Mouse (Mus musculus) gastrocnemius, postnatal 4 days (tissue): Measurements from ENCODE around the gene Gm21887. TPM values are rescaled to one million over a fixed set of nuclear protein-coding genes. Genes with fewer than 3 reads are reported as not detected.
"Not testable (repeated sequence)": the region's sequence is repeated elsewhere in the genome, so short reads cannot be mapped to it uniquely, and the experiment has no call there.

Experiments
- DNase-seq, 2 experiments: peaks; one replicate each; pipeline ENCODE4 v3.0.0; 2021 to 2022; ENCODE audit warnings: low spot score in 2 of 2, mixed read lengths in 2 of 2
- long read RNA-seq, 2 experiments: library from polyadenylated mRNA; stranded (forward); transcript quantifications; one replicate each; pipeline ENCODE4 v2.0.0; 2021
- total RNA-seq, 2 experiments: library from RNA; stranded (reverse); gene quantifications; 2 replicates each; pipeline ENCODE4 v1.2.3; 2021

Gene Gm21887
- total RNA-seq = 100 to 1,000 TPM in 1 of 2 experiments, 10 to 100 TPM in 1; 93.0 to 116 TPM
- long read RNA-seq, experiment 1, partial matches to known transcripts = 2 of 16 reads
- long read RNA-seq, experiment 1, other reads (novel, unspliced or antisense) = 14 of 16 reads
- long read RNA-seq, experiment 2, partial matches to known transcripts = 2 of 41 reads
- long read RNA-seq, experiment 2, other reads (novel, unspliced or antisense) = 39 of 41 reads

DNA sequence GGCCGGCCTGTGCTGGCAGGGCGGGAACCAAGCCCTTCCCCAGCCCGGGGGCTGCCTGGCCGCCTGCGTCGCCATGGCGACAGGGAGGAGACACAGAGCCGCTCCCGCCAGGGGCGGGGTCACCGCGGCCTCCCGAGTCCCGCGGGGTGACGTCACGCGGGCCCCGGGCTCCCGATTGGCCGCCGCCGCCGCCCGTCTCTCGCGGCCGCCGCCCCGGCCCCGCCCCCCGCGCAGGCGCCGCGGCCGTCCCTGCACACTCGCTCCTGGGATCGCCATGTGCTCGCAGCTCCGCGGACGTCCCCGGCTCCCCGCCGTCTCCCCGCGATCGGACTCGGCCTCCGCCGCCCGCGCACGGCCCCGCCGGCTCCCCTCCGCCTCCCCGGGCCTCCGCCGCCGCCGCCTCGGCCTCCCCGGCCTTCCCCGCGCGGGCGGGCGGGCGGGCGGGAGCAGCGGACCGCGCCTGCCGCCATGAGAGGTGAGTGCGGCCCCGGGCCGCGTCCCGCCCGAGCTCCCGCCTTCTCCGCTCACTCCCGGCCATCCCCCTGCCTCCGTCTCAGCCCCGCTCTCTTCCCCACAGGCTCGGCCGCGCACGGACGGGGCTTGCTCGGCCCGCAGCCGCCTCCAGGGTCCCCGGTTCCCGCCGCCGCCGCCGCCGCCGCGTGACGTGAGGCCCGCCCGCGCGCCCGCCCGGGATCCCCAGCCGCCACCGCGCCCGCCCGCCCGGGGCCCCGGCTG is at the start of gene Gm21887:
Gene Gm21887, plus strand, starts transcription at position 644 of the 735 bp plus-strand sequence.
- peak; percentile 100 for DNase-seq

DNA sequence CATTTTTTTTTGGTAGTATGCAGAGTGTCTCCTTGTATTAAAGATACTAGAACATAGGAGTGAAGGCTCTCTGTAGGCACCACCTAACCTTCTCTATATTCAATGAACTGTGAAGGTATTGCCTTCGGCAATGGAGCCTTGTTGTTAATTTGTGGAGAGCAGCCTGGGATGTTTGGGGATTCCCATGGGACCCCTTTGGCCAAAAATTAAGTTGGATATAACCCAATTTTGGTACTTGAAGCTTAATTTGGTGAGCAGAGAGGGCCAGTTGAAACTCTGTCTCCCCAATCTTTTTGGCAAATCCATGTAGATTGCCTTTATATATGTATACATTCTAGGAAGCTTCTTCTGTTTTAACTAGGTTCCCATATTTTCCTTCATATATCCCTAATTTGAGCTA is 40.1 kb upstream of the Gm21887 start:
- DNase-seq = no peak

GRCm38 (mm10) chrX:169969765-169970164 is 39.7 kb upstream of the Gm21887 start:
- DNase-seq = not testable (repeated sequence)

- DNase-seq = not testable (repeated sequence)
Observed at GRCm38 (mm10) chrX:169970546-169970945, 38.9 kb upstream of the Gm21887 start.

GRCm38 (mm10) chrX:169971562-169971961 is 37.9 kb upstream of the Gm21887 start:
- not testable (repeated sequence) for DNase-seq

GRCm38 (mm10) chrX:169972131-169972530 is 37.3 kb upstream of the Gm21887 start:
- DNase-seq = peak; percentile 12 to 21

DNA sequence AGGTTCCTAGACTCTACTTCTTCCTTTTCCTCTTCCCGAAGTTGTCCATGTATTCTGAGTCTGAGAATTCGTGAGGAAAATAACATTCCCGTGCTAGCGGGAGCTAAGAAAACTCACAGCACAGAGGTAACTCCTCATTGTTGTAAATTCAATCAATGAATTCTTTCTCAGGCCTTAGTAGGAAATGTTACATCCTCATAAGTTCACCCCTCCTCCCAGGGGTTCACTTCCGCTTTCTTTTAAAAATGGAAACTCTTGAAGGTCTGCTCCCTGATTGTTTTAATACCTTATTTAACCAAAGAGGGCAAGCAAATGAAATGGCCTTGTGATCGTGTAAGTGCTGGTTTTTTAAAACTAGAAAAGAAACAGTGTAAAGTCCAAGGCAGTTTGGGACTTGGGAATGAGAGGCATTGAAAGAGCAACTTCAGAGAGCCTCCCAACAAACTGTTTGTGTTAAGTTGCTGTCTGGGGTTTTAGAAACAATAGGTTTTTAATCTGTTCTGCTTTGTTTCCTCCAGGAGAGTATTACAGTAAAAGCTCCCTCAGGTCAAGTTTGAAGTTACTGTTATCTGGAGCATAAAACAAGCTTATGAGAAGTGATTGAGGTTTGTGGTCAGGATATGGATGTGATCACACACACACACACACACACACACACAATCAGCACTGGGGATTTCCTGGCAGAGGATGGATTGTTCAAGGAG is 36.5 kb upstream of the Gm21887 start:
- DNase-seq = peak; percentile 26 to 31

DNA sequence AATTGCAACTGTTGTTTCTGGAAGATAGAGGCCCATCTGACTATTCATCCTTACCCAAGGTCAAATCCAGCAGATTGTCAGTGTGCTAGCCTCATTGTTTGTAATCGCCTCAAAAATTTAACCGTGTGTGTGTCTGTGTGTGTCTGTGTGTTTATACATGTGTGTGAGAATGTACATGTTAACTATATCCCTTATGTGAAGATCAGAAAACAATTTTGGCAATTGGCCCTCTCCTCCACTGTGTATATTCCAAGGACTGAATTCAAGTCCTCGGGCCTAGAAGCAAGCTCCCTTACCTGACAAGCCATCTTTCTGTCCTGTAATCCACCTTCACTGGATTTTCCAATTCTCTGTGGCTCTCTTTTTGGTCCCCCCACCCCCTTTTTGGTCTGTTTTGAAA is 35.7 kb upstream of the Gm21887 start:
- DNase-seq = peak; percentile 13 to 23

- peak; percentile 31 for DNase-seq
Observed at GRCm38 (mm10) chrX:169974456-169974855, 35.0 kb upstream of the Gm21887 start.

- peak; percentile 19 to 27 for DNase-seq
Observed at GRCm38 (mm10) chrX:169974974-169975373, 34.5 kb upstream of the Gm21887 start.

DNA sequence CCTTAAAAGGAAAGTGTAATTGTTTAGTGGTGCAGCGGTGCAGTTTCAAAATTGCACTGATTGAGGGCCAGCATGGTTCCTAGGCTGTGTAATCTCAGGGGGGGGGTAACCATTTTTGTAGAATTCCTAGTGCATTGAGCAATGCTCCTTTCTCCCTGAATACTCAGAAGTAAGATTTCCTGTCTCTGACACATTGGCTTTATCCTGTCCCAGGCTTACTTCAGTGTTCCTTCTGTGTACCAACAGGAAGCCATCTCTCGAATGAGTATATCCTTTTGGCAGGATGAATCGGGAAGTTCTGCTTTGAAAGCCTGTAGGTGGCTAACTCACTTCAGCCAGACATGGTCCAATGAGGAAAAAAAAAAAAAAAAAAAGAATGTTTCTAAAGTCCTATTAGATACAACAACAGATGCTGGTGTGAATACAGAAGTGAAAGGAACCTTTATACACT is 33.8 kb upstream of the Gm21887 start:
- DNase-seq = peak; percentile 20 to 24

GRCm38 (mm10) chrX:169976340-169976739 is 33.1 kb upstream of the Gm21887 start:
- not testable (repeated sequence) for DNase-seq

DNA sequence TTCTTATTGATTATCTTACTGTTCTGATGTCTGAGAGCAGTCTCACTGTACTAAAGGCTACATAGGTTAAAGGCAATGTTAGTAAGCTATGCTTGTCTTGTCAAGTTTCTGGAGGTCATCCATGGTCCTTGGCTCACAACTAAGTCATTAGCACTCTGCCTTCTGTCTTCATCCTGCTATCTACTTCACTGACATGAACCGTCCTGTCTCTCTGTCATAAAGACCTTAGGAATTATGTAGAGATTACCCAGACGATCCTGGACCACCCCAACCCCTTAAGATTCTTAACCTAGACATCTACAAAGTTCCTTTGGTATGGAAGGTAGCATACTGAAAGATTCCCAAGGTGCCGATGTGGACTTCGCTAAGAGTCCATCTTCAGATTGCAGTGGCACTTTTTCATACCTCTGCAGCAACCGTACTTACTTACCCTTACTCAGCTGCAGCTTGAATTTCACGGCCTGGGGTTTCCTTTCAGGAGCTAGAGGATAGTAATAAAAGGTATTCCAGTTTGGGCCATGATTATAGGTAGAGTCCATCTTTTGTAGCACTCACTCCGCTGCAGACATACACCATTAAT is 31.5 kb upstream of the Gm21887 start:
- DNase-seq = peak in 1 of 2 experiments; percentile 48

GRCm38 (mm10) chrX:169978436-169979381 is 30.8 kb upstream of the Gm21887 start:
- peak; percentile 82 to 83 for DNase-seq

GRCm38 (mm10) chrX:169979461-169980202 is 29.8 kb upstream of the Gm21887 start:
- peak; percentile 28 to 33 for DNase-seq

GRCm38 (mm10) chrX:169980203-169980556 is 29.3 kb upstream of the Gm21887 start:
- DNase-seq = not testable (repeated sequence)

- peak; percentile 25 to 35 for DNase-seq
Observed at GRCm38 (mm10) chrX:169980809-169981289, 28.6 kb upstream of the Gm21887 start.

GRCm38 (mm10) chrX:169981761-169982181 is 27.7 kb upstream of the Gm21887 start:
- DNase-seq = peak; percentile 62 to 68

DNA sequence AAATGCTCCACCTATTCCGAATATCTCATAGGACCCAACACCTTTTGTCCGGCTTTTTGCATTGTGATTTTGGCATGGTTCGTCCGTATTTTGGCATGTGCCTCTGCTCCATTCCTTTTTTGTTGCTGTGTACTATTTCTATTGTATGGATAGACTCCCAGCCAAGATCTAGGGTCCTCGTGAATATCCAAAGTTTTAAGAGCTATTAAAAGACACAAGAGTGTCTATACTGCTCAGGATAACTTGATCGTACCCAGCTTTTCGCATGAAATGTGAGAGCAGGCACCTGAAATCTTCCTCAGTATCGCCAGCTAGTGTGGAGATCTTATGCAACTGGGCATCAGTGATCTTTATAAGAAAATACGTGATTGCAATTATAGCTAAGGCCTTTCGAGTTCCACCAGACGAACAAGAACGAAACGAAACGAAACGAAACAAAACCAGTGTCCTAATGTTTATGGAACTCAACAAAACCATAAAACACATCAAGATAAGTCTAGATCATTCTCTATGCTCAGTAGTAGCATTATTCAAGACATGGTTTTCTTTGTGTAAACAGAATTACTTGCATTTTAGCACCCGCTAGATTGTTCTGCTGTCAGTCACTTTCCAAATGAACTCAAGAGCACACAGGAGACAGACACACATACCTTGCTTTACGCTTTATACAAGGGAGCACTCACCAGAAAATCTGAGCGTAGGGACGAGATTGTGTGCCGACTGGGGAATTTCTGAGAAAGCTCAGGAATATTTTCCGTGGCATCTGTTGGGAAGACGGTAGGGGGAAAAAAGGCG is 26.7 kb upstream of the Gm21887 start:
- DNase-seq = peak; percentile 16 to 31
